Mouse (Mus musculus) megakaryocyte, embryonic 14.5 days (primary cell): ENCODE measurements around the gene Abhd12b.

ENCODE experiments used
- FLI1 ChIP-seq: IDR thresholded peaks from 2 replicates; pipeline ENCODE4 v1.6.1; 2012; ENCODE audit warnings: low read length, inconsistent platforms, mixed read lengths
- GATA1 ChIP-seq: IDR thresholded peaks from 3 replicates; pipeline ENCODE4 v1.6.1; 2012; ENCODE audit warnings: mixed read lengths, low read length, inconsistent platforms, borderline replicate concordance

DNA sequence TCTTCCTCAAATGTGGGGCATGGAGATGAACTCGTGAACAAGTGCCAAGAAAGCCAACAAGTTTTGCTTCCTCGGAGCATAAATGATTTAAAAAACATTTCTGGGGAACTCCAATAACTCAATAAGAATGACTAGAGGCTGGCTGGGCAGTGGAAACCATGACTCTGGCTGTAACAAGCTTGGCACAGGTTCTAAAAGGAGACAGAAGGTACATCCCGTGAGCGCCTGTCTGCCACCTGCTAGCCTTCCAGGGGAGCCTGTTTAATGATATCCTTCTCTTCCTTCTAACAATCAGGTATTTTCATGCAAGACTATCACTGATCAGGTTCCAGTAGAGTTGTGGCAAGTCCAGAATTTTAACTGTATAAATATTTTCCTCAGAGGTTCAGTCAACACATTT, 58.6 kb downstream of the Abhd12b start:
- TF ChIP-seq GATA1 (no peak), FLI1 (no peak)
